Mouse (Mus musculus): ENCODE data around the gene Dnah3. TPM values are rescaled to one million over a fixed set of nuclear protein-coding genes. Genes with fewer than 3 reads are reported as not detected.

The Dnah3 gene
- under 1 TPM; 0.34 to 0.52 TPM for total RNA-seq (2021)

- DNase-seq = no peak
- intact Hi-C loops (cut with DNase I) = no loop called here
These were observed at the start of gene Dnah3 for GRCm38 (mm10) chr7:120095180-120095579. TSS of gene Dnah3 (minus strand) at chr7:120095280.

- no peak for DNase-seq
- intact Hi-C loops (cut with DNase I) = no loop called here
These were observed 47.7 kb upstream of the Dnah3 start for GRCm38 (mm10) chr7:120142743-120143142.

- intact Hi-C loops (cut with DNase I) = loop anchor here (5.0 kb wide), 1 partner anchor 73 kb away; the partner anchor contains the start of genes Abca14 and Crym
- no peak for DNase-seq
These were observed 33.9 kb upstream of the Dnah3 start for GRCm38 (mm10) chr7:120128951-120129350.

- intact Hi-C loops (cut with DNase I) = loop anchor here (5.0 kb wide), 1 partner anchor 75 kb away; the partner anchor contains the start of genes Abca14 and Crym
- no peak for DNase-seq
These were observed 32.6 kb upstream of the Dnah3 start for GRCm38 (mm10) chr7:120127686-120128059.

- intact Hi-C loops (cut with DNase I) = loop anchor here (5.0 kb wide), 1 partner anchor 75 kb away; the partner anchor contains the start of genes Abca14 and Crym
- no peak for DNase-seq
These were observed 32.1 kb upstream of the Dnah3 start for GRCm38 (mm10) chr7:120126976-120127685.

GRCm38 (mm10) chr7:120124844-120125243 lies 29.8 kb upstream of the Dnah3 start:
- DNase-seq = peak; percentile 69
- intact Hi-C loops (cut with DNase I) = loop anchor here (2.0 to 5.0 kb wide), 2 partner anchors 77 to 200 kb away; partner anchors contain the start of genes Abca14 and Crym

GRCm38 (mm10) chr7:120123776-120124175 lies 28.7 kb upstream of the Dnah3 start:
- intact Hi-C loops (cut with DNase I) = loop anchor here (2.0 kb wide), 1 partner anchor 201 kb away; no protein-coding TSS in a partner anchor
- DNase-seq = no peak

GRCm38 (mm10) chr7:120117529-120117928 lies 22.4 kb upstream of the Dnah3 start:
- DNase-seq = no peak
- intact Hi-C loops (cut with DNase I) = no loop called here

- DNase-seq = no peak
- intact Hi-C loops (cut with DNase I) = no loop called here
These were observed 21.9 kb upstream of the Dnah3 start for GRCm38 (mm10) chr7:120116976-120117375.

- intact Hi-C loops (cut with DNase I) = loop anchor here (10.0 kb wide), 1 partner anchor 265 kb away; no protein-coding TSS in a partner anchor
- DNase-seq = no peak
These were observed 14.6 kb upstream of the Dnah3 start for GRCm38 (mm10) chr7:120109676-120110075.

- no peak for DNase-seq
- intact Hi-C loops (cut with DNase I) = loop anchor here (10.0 kb wide), 1 partner anchor 262 kb away; no protein-coding TSS in a partner anchor
These were observed 11.3 kb upstream of the Dnah3 start for GRCm38 (mm10) chr7:120106356-120106755.

GRCm38 (mm10) chr7:120104975-120105374 lies 9.9 kb upstream of the Dnah3 start:
- intact Hi-C loops (cut with DNase I) = loop anchor here (10.0 kb wide), 1 partner anchor 260 kb away; no protein-coding TSS in a partner anchor
- peak; percentile 10 for DNase-seq

GRCm38 (mm10) chr7:120103019-120103567 lies 8.0 kb upstream of the Dnah3 start:
- intact Hi-C loops (cut with DNase I) = loop anchor here (10.0 kb wide), 1 partner anchor 258 kb away; no protein-coding TSS in a partner anchor
- peak; percentile 10 for DNase-seq

GRCm38 (mm10) chr7:120102164-120102972 lies 7.3 kb upstream of the Dnah3 start, which contains the start of gene Tmem159:
TSS of gene Tmem159 (plus strand) at chr7:120102353.
- intact Hi-C loops (cut with DNase I) = loop anchor here (10.0 kb wide), 1 partner anchor 258 kb away; no protein-coding TSS in a partner anchor
- peak; percentile 93 for DNase-seq

- DNase-seq = peak; percentile 72
- intact Hi-C loops (cut with DNase I) = no loop called here
These were observed 3.3 kb upstream of the Dnah3 start for GRCm38 (mm10) chr7:120098403-120098802.

- intact Hi-C loops (cut with DNase I) = no loop called here
- peak; percentile 60 for DNase-seq
These were observed 2.8 kb upstream of the Dnah3 start for GRCm38 (mm10) chr7:120097845-120098244.

GRCm38 (mm10) chr7:120094216-120094615 lies 864 bp downstream of the Dnah3 start:
- no peak for DNase-seq
- intact Hi-C loops (cut with DNase I) = no loop called here

- no peak for DNase-seq
- intact Hi-C loops (cut with DNase I) = no loop called here
These were observed 2.0 kb downstream of the Dnah3 start for GRCm38 (mm10) chr7:120093033-120093432.

- no peak for DNase-seq
- intact Hi-C loops (cut with DNase I) = no loop called here
These were observed 14.9 kb downstream of the Dnah3 start for GRCm38 (mm10) chr7:120080177-120080576.

GRCm38 (mm10) chr7:120069164-120069563 lies 25.9 kb downstream of the Dnah3 start:
- DNase-seq = no peak
- intact Hi-C loops (cut with DNase I) = loop anchor here (10.0 kb wide), 1 partner anchor 214 kb away; no protein-coding TSS in a partner anchor

- no peak for DNase-seq
- intact Hi-C loops (cut with DNase I) = loop anchor here (10.0 kb wide), 1 partner anchor 213 kb away; no protein-coding TSS in a partner anchor
These were observed 27.0 kb downstream of the Dnah3 start for GRCm38 (mm10) chr7:120068114-120068513.

Measured in left cerebral cortex, postnatal 4 days (tissue).